Mouse (Mus musculus) small intestine, adult 2 months (tissue): ENCODE results near the gene Tsen15. TPM values are rescaled to one million over a fixed set of nuclear protein-coding genes. Genes with fewer than 3 reads are reported as not detected.

Experiments
- H3K27ac ChIP-seq: fragments of 200-500 bp; 2 replicates; pipeline ENCODE4 v1.5.1; 2012; ENCODE audit warnings: low read depth, low read length, control low read depth, inconsistent platforms; ENCODE audit not compliant: insufficient read depth
- H3K27me3 ChIP-seq: fragments of 200-500 bp; 2 replicates; pipeline ENCODE4 v1.6.1; 2012; ENCODE audit warnings: mild to moderate bottlenecking, moderate library complexity, low read length, inconsistent platforms; ENCODE audit not compliant: control insufficient read depth, insufficient read depth
- H3K36me3 ChIP-seq: fragments of 200-500 bp; 2 replicates; pipeline ENCODE4 v1.6.1; 2012; ENCODE audit warnings: mild to moderate bottlenecking, low read length, control low read depth, inconsistent platforms; ENCODE audit not compliant: control insufficient read depth, insufficient read depth
- H3K4me1 ChIP-seq: fragments of 200-500 bp; 2 replicates; pipeline ENCODE4 v1.6.1; 2012; ENCODE audit warnings: low read length, inconsistent platforms, mixed read lengths; ENCODE audit not compliant: control insufficient read depth, insufficient read depth, insufficient read length
- H3K4me3 ChIP-seq: fragments of 200-500 bp; 2 replicates; pipeline ENCODE4 v1.5.1; 2012; ENCODE audit warnings: low read depth, mild to moderate bottlenecking, control low read depth, inconsistent platforms, low read length, moderate library complexity
- CTCF ChIP-seq: fragments of 200-500 bp; IDR thresholded peaks from 2 replicates; pipeline ENCODE4 v1.5.1; 2012; ENCODE audit warnings: low read depth, mild to moderate bottlenecking, control low read depth, inconsistent platforms, low read length, moderate library complexity, mixed read lengths; ENCODE audit not compliant: insufficient replicate concordance, insufficient read length; ENCODE audit errors: extremely low read depth
- POLR2A ChIP-seq: fragments of 200-500 bp; IDR thresholded peaks from 2 replicates; pipeline ENCODE4 v1.6.1; 2012; ENCODE audit warnings: low read depth, mild to moderate bottlenecking, control low read depth, inconsistent platforms, low read length, moderate library complexity
- WGBS: fragments of 180-500 bp; shearing (Covaris S2); methylation state at CpG from one replicate; pipeline ENCODE4 v1.1.7; 2018; 5-methylcytosine and 5-hydroxymethylcytosine counted together
- polyA plus RNA-seq: library from polyadenylated mRNA; depleted of rRNA; stranded (reverse); fragments of >200 nt; gene quantifications from 2 replicates; pipeline ENCODE4 v1.2.3, GENCODE M21; 2012

Gene Tsen15
- polyA plus RNA-seq, 1 experiment = 2.0 TPM

DNA sequence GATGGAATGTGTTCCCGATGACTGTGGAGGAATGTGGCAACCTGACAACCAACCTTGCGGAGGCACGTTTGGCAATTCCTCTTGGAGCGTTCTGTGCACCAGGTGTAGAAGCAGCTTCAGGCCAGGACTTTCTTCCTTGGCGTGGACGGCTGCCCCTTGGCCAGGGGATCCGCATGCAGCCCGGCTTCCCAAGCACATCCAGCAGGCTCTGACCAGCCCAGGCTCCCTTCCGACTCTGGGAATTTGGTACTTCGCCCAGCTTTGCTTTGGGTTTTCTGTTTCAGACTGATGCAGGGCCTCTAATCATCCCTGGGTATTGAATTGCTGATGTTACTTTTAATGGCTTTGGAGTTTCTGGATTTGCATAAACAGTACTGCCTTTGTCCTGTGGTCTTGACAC lies 28.0 kb upstream of the Tsen15 start:
- WGBS = 82% methylated on average over 10 of the region's 10 CpGs
- Histone ChIP-seq H3K27ac (no peak overlapping the region), H3K36me3 (no peaks in the 10 kb centered on the region), H3K4me1 (no peaks in the 10 kb centered on the region), H3K4me3 (no peak overlapping the region), H3K27me3 (no peaks in the 10 kb centered on the region)
- no peak for TF ChIP-seq POLR2A
- no peak for TF ChIP-seq CTCF

- Histone ChIP-seq H3K4me3 (no peak overlapping the region), H3K4me1 (no peaks in the 10 kb centered on the region), H3K27me3 (no peaks in the 10 kb centered on the region), H3K27ac (no peak overlapping the region), H3K36me3 (no peaks in the 10 kb centered on the region)
- no peak for TF ChIP-seq POLR2A
- no peak for TF ChIP-seq CTCF
- 69% methylated on average over 1 of the region's 1 CpGs for WGBS
These were observed 27.5 kb upstream of the Tsen15 start for GRCm38 (mm10) chr1:152413961-152414360.

DNA sequence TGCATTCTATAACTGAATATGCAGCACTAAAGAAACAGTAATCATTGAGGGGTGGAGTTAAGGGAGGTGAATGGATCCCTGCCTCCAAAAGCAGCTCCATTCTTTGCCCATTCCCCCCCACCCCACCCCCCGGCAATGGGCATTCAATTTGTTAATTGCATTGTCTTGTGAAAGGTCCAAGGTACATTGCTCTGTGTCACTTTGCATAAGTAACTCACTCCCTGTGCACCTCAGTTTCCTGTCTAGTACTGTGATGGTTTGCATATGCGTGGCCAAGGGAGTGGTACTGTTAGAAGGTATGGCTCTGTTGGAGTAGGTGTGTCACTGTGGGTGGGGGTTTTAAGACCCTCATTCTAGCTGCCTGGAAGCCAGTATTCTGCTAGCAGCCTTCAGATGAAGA lies 26.6 kb upstream of the Tsen15 start:
- TF ChIP-seq CTCF (no peak), POLR2A (no peak)
- no peak overlapping the region for H3K4me3 ChIP-seq
- no peaks in the 10 kb centered on the region for H3K4me1 ChIP-seq
- no peaks in the 10 kb centered on the region for H3K36me3 ChIP-seq
- H3K27me3 ChIP-seq = no peaks in the 10 kb centered on the region
- WGBS = 86% methylated on average over 2 of the region's 2 CpGs
- H3K27ac ChIP-seq = no peak overlapping the region

DNA sequence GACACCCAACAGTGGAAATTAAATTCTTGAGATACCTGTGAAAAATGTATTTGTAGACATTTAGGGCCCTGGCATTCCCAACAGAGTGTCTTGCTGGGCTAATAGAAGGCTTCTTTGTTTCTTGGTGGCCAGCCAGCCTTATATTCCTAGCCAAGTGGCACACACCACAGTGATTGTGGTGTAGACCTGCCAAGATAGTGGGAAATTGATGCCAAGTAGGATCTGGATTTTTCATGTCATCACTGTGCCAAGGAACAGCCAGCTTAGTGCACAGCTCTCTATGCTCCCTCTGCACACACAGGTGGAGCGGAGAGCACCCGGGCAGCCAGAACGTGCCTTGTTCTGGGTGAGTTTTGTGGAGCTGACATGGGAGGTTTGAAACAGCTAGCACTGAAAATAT lies 24.2 kb upstream of the Tsen15 start:
- 84% methylated on average over 3 of the region's 3 CpGs for WGBS
- no peaks in the 10 kb centered on the region for H3K4me1 ChIP-seq
- no peak overlapping the region for H3K27ac ChIP-seq
- H3K4me3 ChIP-seq = no peak overlapping the region
- H3K36me3 ChIP-seq = no peaks in the 10 kb centered on the region
- TF ChIP-seq POLR2A (no peak), CTCF (no peak)
- H3K27me3 ChIP-seq = no peaks in the 10 kb centered on the region

GRCm38 (mm10) chr1:152409356-152409755 lies 22.9 kb upstream of the Tsen15 start:
- H3K4me1 ChIP-seq = no peaks in the 10 kb centered on the region
- TF ChIP-seq CTCF (no peak), POLR2A (no peak)
- H3K4me3 ChIP-seq = no peak overlapping the region
- no peak overlapping the region for H3K27ac ChIP-seq
- no peaks in the 10 kb centered on the region for H3K36me3 ChIP-seq
- 77% methylated on average over 4 of the region's 4 CpGs for WGBS
- no peaks in the 10 kb centered on the region for H3K27me3 ChIP-seq

GRCm38 (mm10) chr1:152407021-152407946 lies 20.8 kb upstream of the Tsen15 start:
- Histone ChIP-seq H3K4me3 (no peak overlapping the region), H3K27me3 (no peaks in the 10 kb centered on the region), H3K36me3 (no peaks in the 10 kb centered on the region), H3K27ac (no peak overlapping the region), H3K4me1 (no peaks in the 10 kb centered on the region)
- TF ChIP-seq POLR2A (no peak), CTCF (no peak)
- WGBS = 47% methylated on average over 22 of the region's 22 CpGs

GRCm38 (mm10) chr1:152400556-152401540 lies 14.4 kb upstream of the Tsen15 start:
- Histone ChIP-seq H3K4me1 (peaks cover 4% of the 10 kb centered on the region), H3K27me3 (peaks cover 10% of the 10 kb centered on the region), H3K4me3 (peak overlapping the region; percentile 61), H3K36me3 (no peaks in the 10 kb centered on the region), H3K27ac (no peak overlapping the region)
- WGBS = 17% methylated on average over 14 of the region's 14 CpGs
- TF ChIP-seq POLR2A = no peak
- no peak for TF ChIP-seq CTCF
